Mouse (Mus musculus): Measurements from ENCODE around the gene Tprg.

The Tprg gene

GRCm38 (mm10) chr16:25333279-25334219 is 46.9 kb downstream of the Tprg start:
- DNase-seq, result peak; percentile 27 to 30

GRCm38 (mm10) chr16:25335058-25335703 is 48.6 kb downstream of the Tprg start:
- DNase-seq, result no peak

GRCm38 (mm10) chr16:25349626-25350025 is 63.0 kb downstream of the Tprg start:
- peak; percentile 34 to 65 for DNase-seq

- no peak for DNase-seq
Observed at GRCm38 (mm10) chr16:25367834-25368233, 81.2 kb downstream of the Tprg start.

- no peak for DNase-seq
Observed at GRCm38 (mm10) chr16:25369984-25370412, 83.4 kb downstream of the Tprg start.

GRCm38 (mm10) chr16:25374121-25374520 is 87.5 kb downstream of the Tprg start:
- DNase-seq, result no peak

GRCm38 (mm10) chr16:25374775-25375174 is 88.2 kb downstream of the Tprg start:
- peak; percentile 20 to 28 for DNase-seq

- peak; percentile 76 to 85 for DNase-seq
Observed at GRCm38 (mm10) chr16:25376720-25377373, 90.2 kb downstream of the Tprg start.

GRCm38 (mm10) chr16:25377695-25378094 is 91.1 kb downstream of the Tprg start:
- no peak for DNase-seq

- no peak for DNase-seq
Observed at GRCm38 (mm10) chr16:25385498-25386192, 99.0 kb downstream of the Tprg start.

GRCm38 (mm10) chr16:25394676-25395075 is 108.1 kb downstream of the Tprg start:
- DNase-seq, result no peak

- peak in 1 of 2 experiments; percentile 25 for DNase-seq
Observed at GRCm38 (mm10) chr16:25404156-25404555, 117.5 kb downstream of the Tprg start.

GRCm38 (mm10) chr16:25407204-25407886 is 120.7 kb downstream of the Tprg start:
- DNase-seq, result peak; percentile 48 to 56

- no peak for DNase-seq
Observed at GRCm38 (mm10) chr16:25408032-25408431, 121.4 kb downstream of the Tprg start.

- no peak for DNase-seq
Observed at GRCm38 (mm10) chr16:25411307-25411706, 124.7 kb downstream of the Tprg start.

- DNase-seq, result no peak
Observed at GRCm38 (mm10) chr16:25413885-25414284, 127.3 kb downstream of the Tprg start.

- no peak for DNase-seq
Observed at GRCm38 (mm10) chr16:25415186-25415585, 128.6 kb downstream of the Tprg start.

- DNase-seq, result peak; percentile 41 to 75
Observed at GRCm38 (mm10) chr16:25417875-25418630, 131.4 kb downstream of the Tprg start.

- DNase-seq, result no peak
Observed at GRCm38 (mm10) chr16:25422997-25423396, 136.4 kb downstream of the Tprg start.

- DNase-seq, result no peak
Observed at GRCm38 (mm10) chr16:25424001-25424400, 137.4 kb downstream of the Tprg start.

- no peak for DNase-seq
Observed at GRCm38 (mm10) chr16:25424915-25425314, 138.3 kb downstream of the Tprg start.

Measured in lung, postnatal 4 days (tissue).